Mouse (Mus musculus): ENCODE measurements around the gene Cbfa2t2.

DNA sequence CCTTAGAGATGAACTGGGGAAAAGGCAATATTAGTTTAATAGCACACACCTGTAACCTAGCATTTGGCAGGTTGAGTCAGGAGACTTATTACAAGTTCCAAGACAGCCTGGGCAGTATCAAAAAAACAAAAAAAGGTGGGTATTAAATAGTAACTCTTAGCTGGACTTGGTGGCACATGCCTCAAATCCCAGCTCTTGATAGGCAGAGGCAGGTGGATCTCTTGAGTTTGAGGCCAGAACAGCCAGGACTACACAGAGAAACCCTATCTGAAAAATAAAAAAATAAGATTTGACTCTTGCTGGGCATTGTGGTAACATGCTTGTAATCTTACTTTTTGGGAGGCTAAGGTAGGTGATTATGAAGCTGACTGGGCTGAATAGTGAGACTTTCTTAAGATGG, 4.2 kb downstream of the Cbfa2t2 start:
- TF ChIP-seq CTCF (IDR thresholded peaks at IDR 0.05; ENCODE audit: low read depth) = no peak
- no peak for TF ChIP-seq EP300 (IDR thresholded peaks at IDR 0.05; ENCODE audit: low read depth)

Data from liver, postnatal 0 days (tissue).